In genomic region chr9:95624072-95624471, GRCm38 (mm10) we compare ENCODE assay signal across 14 mouse cellular contexts.
"Had no signal": no experiment of that assay in that cellular context is flagged by ENCODE, and none has a peak within 500 bp of the region (broad histone marks: within the 10 kb centered on the region; RNA-seq: fewer than 3 reads in every experiment).

No protein-coding gene starts in this region.

- H3K9me3 ChIP-seq: kidney, embryonic 15.5 days; limb, embryonic 15.5 days; liver, embryonic 12.5 days; lung, embryonic 15.5 days had no signal

- H3K27ac ChIP-seq: kidney, embryonic 15.5 days; limb, embryonic 15.5 days; liver, embryonic 12.5 days; lung, embryonic 15.5 days; macrophage had no signal

- H3K36me3 ChIP-seq: kidney, embryonic 15.5 days; limb, embryonic 15.5 days; liver, embryonic 12.5 days; lung, embryonic 15.5 days had no signal

- H3K9ac ChIP-seq: kidney, embryonic 15.5 days; limb, embryonic 15.5 days; liver, embryonic 12.5 days; lung, embryonic 15.5 days had no signal

- H3K4me2 ChIP-seq: kidney, embryonic 15.5 days; limb, embryonic 15.5 days; liver, embryonic 12.5 days; lung, embryonic 15.5 days; midbrain, embryonic 11.5 days had no signal

- H3K4me3 ChIP-seq: kidney, embryonic 15.5 days; limb, embryonic 15.5 days; liver, embryonic 12.5 days; lung, embryonic 15.5 days; megakaryocyte, embryonic 14.5 days had no signal

- DNase-seq: kidney, adult 2 months; kidney, postnatal 14 days; lung, postnatal 14 days; right cerebral cortex, adult 18-20 months; right cerebral cortex, postnatal 25 days; thymus, postnatal 14 days had no signal

- H3K27me3 ChIP-seq: kidney, embryonic 15.5 days; limb, embryonic 15.5 days; liver, embryonic 12.5 days; lung, embryonic 15.5 days had no signal

- H3K4me1 ChIP-seq: kidney, embryonic 15.5 days; limb, embryonic 15.5 days; liver, embryonic 12.5 days; lung, embryonic 15.5 days; megakaryocyte, embryonic 14.5 days had no signal

- ATAC-seq: liver, embryonic 12.5 days; midbrain, embryonic 16.5 days had no signal
